Comparison of ENCODE assay signal across 8 mouse cellular contexts in the genomic region with DNA sequence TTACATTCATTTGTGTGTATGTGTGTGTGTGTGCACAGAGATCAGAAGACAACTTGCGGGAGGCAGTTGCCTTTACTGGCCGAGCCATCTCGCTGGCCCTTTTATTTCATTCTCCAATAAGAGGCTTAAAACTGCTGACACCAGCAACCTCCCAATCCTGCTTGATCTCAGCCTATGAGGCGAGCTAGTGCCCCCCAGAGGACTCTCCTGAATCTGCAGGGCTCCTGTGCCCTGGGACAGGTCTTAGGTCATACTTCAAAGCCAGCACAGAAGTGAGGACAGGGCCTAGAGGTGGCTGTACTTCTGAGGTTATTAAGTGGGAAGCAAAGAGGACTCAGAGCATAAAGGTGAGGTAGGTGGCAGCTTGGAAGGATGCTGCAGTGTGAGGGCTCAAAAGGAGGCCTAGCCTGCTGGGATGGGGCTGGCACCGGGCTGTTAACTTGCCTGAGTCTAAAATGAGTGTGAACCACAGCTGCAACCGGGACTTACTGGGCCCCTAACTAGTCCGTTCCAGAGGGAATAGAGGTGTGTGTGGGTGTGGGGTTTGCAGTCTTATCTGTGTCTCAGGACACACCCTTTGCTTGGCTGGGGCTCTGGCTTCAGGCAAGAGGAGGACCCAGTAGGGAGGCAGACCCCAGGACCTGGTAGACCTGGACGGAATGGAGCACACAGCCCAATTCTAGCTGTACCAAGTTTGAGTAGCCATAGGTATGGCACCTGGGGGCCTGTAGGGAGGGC. TPM values are rescaled to one million over a fixed set of nuclear protein-coding genes. Genes with fewer than 3 reads are reported as not detected.
DNase-seq lines count a peak whose midpoint lies in the region; ATAC-seq and TF ChIP-seq lines count a peak whose summit lies in the region.

No protein-coding gene starts in this region.

- H3K36me3 ChIP-seq in liver, embryonic 14.5 days (replicated peaks; ENCODE audit: control insufficient read depth, insufficient read depth, low read depth): peaks cover 92% of the 10 kb centered on the region
- H3K36me3 ChIP-seq in splenic B cell, adult 2 months (ENCODE audit: control insufficient read depth, insufficient read depth, low read length, poor library complexity, severe bottlenecking): no peaks in the 10 kb centered on the region

- 59% methylated on average over 8 of the region's 8 CpGs for WGBS in liver, embryonic 14.5 days (ENCODE audit: insufficient replicate concordance)

- no peak overlapping the region; a peak in 1 of 4 replicates for H3K4me3 ChIP-seq in liver, embryonic 14.5 days (ENCODE audit: insufficient read depth in 1 of 2, low read depth in 2 of 2, low read length in 2 of 2)

- no peaks in the 10 kb centered on the region for H3K27me3 ChIP-seq in liver, embryonic 14.5 days (ENCODE audit: control insufficient read depth, insufficient read depth, low read length)
- H3K27me3 ChIP-seq in splenic B cell, adult 2 months (ENCODE audit: control insufficient read depth, insufficient read depth, low read length, poor library complexity, severe bottlenecking): no peaks in the 10 kb centered on the region

- H3K9me3 ChIP-seq in liver, embryonic 14.5 days (ENCODE audit: control insufficient read depth, low read length): peaks cover 6% of the 10 kb centered on the region

- peak overlapping the region; percentile 51 for H3K4me2 ChIP-seq in liver, embryonic 14.5 days (ENCODE audit: low read depth)

- peak; percentile 79 for ATAC-seq in granulocyte monocyte progenitor cell, adult 5-6 weeks (replicated peaks; ENCODE audit: poor library complexity, severe bottlenecking)
- ATAC-seq in liver, embryonic 14.5 days (ENCODE audit: insufficient read depth): peak; percentile 82

- peak overlapping the region; percentile 47 for H3K9ac ChIP-seq in liver, embryonic 14.5 days (replicated peaks)

- peak; percentile 85 for TF ChIP-seq CTCF in liver, embryonic 14.5 days (IDR thresholded peaks at IDR 0.05; ENCODE audit: low read depth)

- peak overlapping the region; percentile 18 for H3K27ac ChIP-seq in liver, embryonic 14.5 days

- H3K4me1 ChIP-seq in liver, embryonic 14.5 days (replicated peaks; ENCODE audit: control insufficient read depth in 2 of 2, insufficient read depth in 2 of 2, low read length in 1 of 2): peaks cover 13 to 14% of the 10 kb centered on the region in 2 experiments

- DNase-seq in cerebellum, postnatal 10 days: peak; percentile 48 to 49
- no peak for DNase-seq in cerebellum, adult 11 months
- DNase-seq in urinary bladder, postnatal 25 days (ENCODE audit: low spot score): peak; percentile 52
- no peak for DNase-seq in urinary bladder, adult 2 months (ENCODE audit: low spot score)
- peak in 1 of 3 experiments; percentile 52 for DNase-seq in liver, embryonic 14.5 days (ENCODE audit: low read depth in 3 of 3, low spot score in 3 of 3)
- peak; percentile 44 for DNase-seq in splenic B cell, adult 2 months (ENCODE audit: low read depth, low spot score)
- DNase-seq in left cerebral cortex, adult 8-10 months (ENCODE audit: low spot score in 2 of 2): no peak

- TF ChIP-seq EP300 in liver, embryonic 14.5 days (IDR thresholded peaks at IDR 0.05; ENCODE audit: low read depth): no peak

RNA-seq across cellular contexts. Expression of gene Ttll12, which starts 11.4 kb away (rescaled TPM):
- polyA plus RNA-seq in urinary bladder, adult 2 months (2012; rRNA removed): 11.2 and 11.7 TPM in 2 replicates
- total RNA-seq in granulocyte monocyte progenitor cell, adult 5-6 weeks (2014; fragmentation: Nextera tagmentation): 15.1 and 23.6 TPM in 2 replicates
- total RNA-seq in granulocyte monocyte progenitor cell, adult 5-6 weeks (2017): 9.7 and 10.1 TPM in 2 replicates
- 29.9 and 32.5 TPM in 2 replicates for polyA plus RNA-seq in liver, embryonic 14.5 days (2012; rRNA removed)
- polyA plus RNA-seq in liver, embryonic 14.5 days (2014; fragmentation: Nextera tagmentation; extraction: Ambion mirVana): 36.2 and 43.7 TPM in 2 replicates
- 10 to 100 TPM in 1 of 4 experiments, 1 to 10 TPM in 3; 9.3 to 10.6 (median 10.0) TPM for total RNA-seq in left cerebral cortex, adult 8-10 months (2022)

RNA-seq across cellular contexts. Expression of gene Mcat, which starts 20.0 kb away (rescaled TPM):
- 22.5 and 23.5 TPM in 2 replicates for polyA plus RNA-seq in urinary bladder, adult 2 months (2012; rRNA removed)
- 10.8 and 15.3 TPM in 2 replicates for total RNA-seq in granulocyte monocyte progenitor cell, adult 5-6 weeks (2014; fragmentation: Nextera tagmentation)
- total RNA-seq in granulocyte monocyte progenitor cell, adult 5-6 weeks (2017): 14.8 and 21.1 TPM in 2 replicates
- polyA plus RNA-seq in liver, embryonic 14.5 days (2012; rRNA removed): 9.8 and 10.9 TPM in 2 replicates
- polyA plus RNA-seq in liver, embryonic 14.5 days (2014; fragmentation: Nextera tagmentation; extraction: Ambion mirVana): 15.5 and 17.7 TPM in 2 replicates
- total RNA-seq in left cerebral cortex, adult 8-10 months (2022): 10 to 100 TPM; 21.5 to 30.0 (median 28.1) TPM

RNA-seq across cellular contexts. Expression of gene Tspo, which starts 20.2 kb away (rescaled TPM):
- polyA plus RNA-seq in urinary bladder, adult 2 months (2012; rRNA removed): 214 and 260 TPM in 2 replicates
- 204 and 312 TPM in 2 replicates for total RNA-seq in granulocyte monocyte progenitor cell, adult 5-6 weeks (2014; fragmentation: Nextera tagmentation)
- total RNA-seq in granulocyte monocyte progenitor cell, adult 5-6 weeks (2017): 119 and 155 TPM in 2 replicates
- 98.4 and 108 TPM in 2 replicates for polyA plus RNA-seq in liver, embryonic 14.5 days (2012; rRNA removed)
- polyA plus RNA-seq in liver, embryonic 14.5 days (2014; fragmentation: Nextera tagmentation; extraction: Ambion mirVana): 243 and 246 TPM in 2 replicates
- 10 to 100 TPM in 3 of 4 experiments, 1 to 10 TPM in 1; 8.7 to 12.8 (median 10.5) TPM for total RNA-seq in left cerebral cortex, adult 8-10 months (2022)

RNA-seq across cellular contexts. Expression of gene Bik, which starts 56.9 kb away (rescaled TPM):
- 20.2 and 22.4 TPM in 2 replicates for polyA plus RNA-seq in urinary bladder, adult 2 months (2012; rRNA removed)
- total RNA-seq in granulocyte monocyte progenitor cell, adult 5-6 weeks (2014; fragmentation: Nextera tagmentation): not detected in 2 replicates
- total RNA-seq in granulocyte monocyte progenitor cell, adult 5-6 weeks (2017): not detected in 2 replicates
- polyA plus RNA-seq in liver, embryonic 14.5 days (2012; rRNA removed): 1.3 and 1.8 TPM in 2 replicates
- 1.4 and 2.0 TPM in 2 replicates for polyA plus RNA-seq in liver, embryonic 14.5 days (2014; fragmentation: Nextera tagmentation; extraction: Ambion mirVana)
- total RNA-seq in left cerebral cortex, adult 8-10 months (2022): under 1 TPM in 3 of 4 experiments, not detected in 1; 0.40 to 0.70 (median 0.54) TPM

Comparison
In these comparisons a context has a peak if more than half of its experiments do, and no peak if none do; other contexts are left out.
1. DNase-seq: peak in cerebellum, postnatal 10 days (2 of 2), urinary bladder, postnatal 25 days (single experiment) and splenic B cell, adult 2 months (single experiment); none in cerebellum, adult 11 months (single experiment), urinary bladder, adult 2 months (single experiment) and left cerebral cortex, adult 8-10 months (0 of 2).
2. RNA of gene Tspo, which starts 20.2 kb away (total RNA-seq): 119 to 312 TPM in granulocyte monocyte progenitor cell, adult 5-6 weeks; 8.7 to 12.8 TPM in left cerebral cortex, adult 8-10 months; every median in the first group is over 4 times any median in the second.